Mouse (Mus musculus): ENCODE results near the gene Gm28635.

Gm28635 gene

GRCm38 (mm10) chr2:84617637-84618515, 60.0 kb downstream of the Gm28635 start:
- in situ Hi-C loops (cut with MboI; ENCODE audit: unreplicated experiment in 2 of 2): loop anchor here (5.0 to 25.0 kb wide), 5 partner anchors 44 to 644 kb away; no protein-coding TSS in a partner anchor

- in situ Hi-C loops (cut with MboI; ENCODE audit: unreplicated experiment in 2 of 2): loop anchor here (10.0 to 25.0 kb wide), 4 partner anchors 52 to 650 kb away; no protein-coding TSS in a partner anchor
Measured at GRCm38 (mm10) chr2:84612764-84613163, 65.1 kb downstream of the Gm28635 start.

- in situ Hi-C loops (cut with MboI; ENCODE audit: unreplicated experiment in 2 of 2): loop anchor here in 1 of 2 experiments (25.0 kb wide), 1 partner anchor 654 kb away; no protein-coding TSS in a partner anchor
Measured at GRCm38 (mm10) chr2:84607842-84608241, 70.0 kb downstream of the Gm28635 start.

- in situ Hi-C loops (cut with MboI; ENCODE audit: unreplicated experiment in 2 of 2): loop anchor here in 1 of 2 experiments (25.0 kb wide), 1 partner anchor 661 kb away; no protein-coding TSS in a partner anchor
Measured at GRCm38 (mm10) chr2:84600977-84601376, 76.9 kb downstream of the Gm28635 start.

GRCm38 (mm10) chr2:84599270-84599888, 78.5 kb downstream of the Gm28635 start:
- in situ Hi-C loops (cut with MboI; ENCODE audit: unreplicated experiment in 2 of 2): no loop called here

- in situ Hi-C loops (cut with MboI; ENCODE audit: unreplicated experiment in 2 of 2): no loop called here
Measured at GRCm38 (mm10) chr2:84597123-84597522, 80.7 kb downstream of the Gm28635 start.

- in situ Hi-C loops (cut with MboI; ENCODE audit: unreplicated experiment in 2 of 2): no loop called here
Measured at GRCm38 (mm10) chr2:84592801-84593200, 85.0 kb downstream of the Gm28635 start.

- in situ Hi-C loops (cut with MboI; ENCODE audit: unreplicated experiment in 2 of 2): no loop called here
Measured at GRCm38 (mm10) chr2:84585700-84586099, 92.1 kb downstream of the Gm28635 start.

- in situ Hi-C loops (cut with MboI; ENCODE audit: unreplicated experiment in 2 of 2): no loop called here
Measured at GRCm38 (mm10) chr2:84582286-84582685, 95.6 kb downstream of the Gm28635 start.

- in situ Hi-C loops (cut with MboI; ENCODE audit: unreplicated experiment in 2 of 2): no loop called here
Measured at GRCm38 (mm10) chr2:84581208-84581607, 96.6 kb downstream of the Gm28635 start.

- in situ Hi-C loops (cut with MboI; ENCODE audit: unreplicated experiment in 2 of 2): no loop called here
Measured at GRCm38 (mm10) chr2:84579311-84579710, 98.5 kb downstream of the Gm28635 start.

GRCm38 (mm10) chr2:84574130-84574529, 103.7 kb downstream of the Gm28635 start:
- in situ Hi-C loops (cut with MboI; ENCODE audit: unreplicated experiment in 2 of 2): no loop called here

- in situ Hi-C loops (cut with MboI; ENCODE audit: unreplicated experiment in 2 of 2): no loop called here
Measured at GRCm38 (mm10) chr2:84556888-84557514, 120.8 kb downstream of the Gm28635 start.
